14 mouse cellular contexts compared by ENCODE assay signal in the genomic region with DNA sequence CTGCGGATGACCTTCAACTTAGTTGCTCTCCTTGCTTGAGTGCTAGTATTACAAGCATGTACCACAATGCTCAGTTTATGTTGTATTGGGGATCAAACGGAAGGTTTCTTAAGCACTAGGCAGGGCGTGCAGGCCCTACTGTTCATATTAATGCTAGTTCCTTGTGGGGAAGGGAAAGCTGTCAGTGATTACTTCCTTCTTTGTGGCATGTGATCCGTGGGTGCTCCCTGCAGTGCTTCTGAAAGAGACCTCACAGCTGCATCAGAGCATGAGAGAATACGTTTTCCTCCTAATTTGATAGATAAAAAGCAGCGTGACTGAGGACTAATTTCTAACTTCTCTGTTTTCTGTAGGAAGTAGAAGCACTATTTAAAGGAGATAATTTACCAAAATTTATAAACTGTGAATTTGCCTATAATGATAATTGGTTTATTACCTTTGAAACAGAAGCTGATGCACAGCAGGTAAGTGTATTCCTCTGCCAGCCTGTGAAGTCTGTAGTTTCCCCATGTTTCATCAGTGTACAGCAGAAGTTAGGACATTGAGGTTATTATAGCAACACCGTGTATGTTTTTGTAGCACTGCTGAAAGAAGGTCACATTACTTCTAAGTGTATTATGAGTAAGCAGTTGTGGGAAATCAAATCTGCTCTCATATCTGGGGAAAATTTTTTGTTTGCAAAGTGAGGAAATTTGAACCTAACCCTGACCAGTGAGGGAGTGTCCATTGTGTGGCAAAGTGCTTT. TPM values are rescaled to one million over a fixed set of nuclear protein-coding genes. Genes with fewer than 3 reads are reported as not detected.
DNase-seq lines count a peak whose midpoint lies in the region; TF ChIP-seq lines count a peak whose summit lies in the region.
"Had no signal": no experiment of that assay in that cellular context is flagged by ENCODE, and none has a peak within 500 bp of the region (broad histone marks: within the 10 kb centered on the region; RNA-seq: fewer than 3 reads in every experiment).

No protein-coding gene starts in this region.

- WGBS in heart, adult 2 months: 60% methylated on average over 7 of the region's 7 CpGs
- 33% methylated on average over 7 of the region's 7 CpGs for WGBS in macrophage (ENCODE audit: missing documents)

- intact Hi-C loops in heart, adult 2 months (cut with DNase I): loop anchor here (5.0 kb wide), 1 partner anchor 152 kb away; the partner anchor contains the start of gene Gtpbp4
- intact Hi-C loops in heart, postnatal 10 days (cut with DNase I): no loop called here

- H3K27ac ChIP-seq in heart, adult 2 months: peak overlapping the region; percentile 2; the same call in 1 of the 2 replicates
- H3K27ac ChIP-seq in macrophage: peak overlapping the region; percentile 58
- H3K27ac ChIP-seq: hindbrain, postnatal 0 days; midbrain, embryonic 12.5 days had no signal

- H3K79me2 ChIP-seq in heart, adult 2 months (replicated peaks; ENCODE audit: control insufficient read depth, insufficient read depth, low read length): peaks cover 1% of the 10 kb centered on the region; the same call in 1 of the 2 replicates
- H3K79me2 ChIP-seq in macrophage (ENCODE audit: inconsistent target): peaks cover 59% of the 10 kb centered on the region; the same call in 1 of the 2 replicates

- TF ChIP-seq CTCF in heart, adult 2 months (IDR thresholded peaks at IDR 0.05): no peak

- H3K9ac ChIP-seq in heart, adult 2 months (ENCODE audit: low read depth, low read length): no peak overlapping the region
- H3K9ac ChIP-seq: liver, embryonic 15.5 days; midbrain, embryonic 12.5 days had no signal

- no peak for TF ChIP-seq POLR2A in heart, adult 2 months (IDR thresholded peaks at IDR 0.05; ENCODE audit: insufficient read depth, low read depth, low read length)

- H3K36me3 ChIP-seq in heart, adult 2 months (ENCODE audit: control insufficient read depth, insufficient read depth, low read length): peaks cover 26% of the 10 kb centered on the region
- H3K36me3 ChIP-seq in macrophage (ENCODE audit: inconsistent target): peaks cover 54% of the 10 kb centered on the region

- H3K4me1 ChIP-seq in heart, adult 2 months (ENCODE audit: control insufficient read depth, insufficient read depth, low read length): no peaks in the 10 kb centered on the region; the same call in 1 of the 2 replicates
- H3K4me1 ChIP-seq: liver, embryonic 15.5 days; midbrain, embryonic 12.5 days had no signal

- H3K27me3 ChIP-seq in heart, adult 2 months (ENCODE audit: control insufficient read depth, insufficient read depth, low read length): no peaks in the 10 kb centered on the region
- H3K27me3 ChIP-seq: liver, embryonic 15.5 days; midbrain, embryonic 12.5 days had no signal

- no peak for DNase-seq in heart, adult 2 months
- DNase-seq in heart, postnatal 10 days: no peak
- peak; percentile 31 for DNase-seq in 416B (ENCODE audit: low read depth)
- peak; percentile 14 for DNase-seq in Muller cell, postnatal 12 days (ENCODE audit: inconsistent ontology term)
- no peak for DNase-seq in spleen, postnatal 14 days (ENCODE audit: low spot score in 2 of 2)
- no peak for DNase-seq in ovary, postnatal 14 days (ENCODE audit: low spot score)
- DNase-seq in spleen, adult 12 weeks (ENCODE audit: low spot score): no peak
- DNase-seq: embryo, embryonic 11 days; kidney, postnatal 14 days; spleen, adult 18-20 months had no signal

- H3K4me3 ChIP-seq in heart, adult 2 months: no peak overlapping the region
- no peak overlapping the region for H3K4me3 ChIP-seq in macrophage (ENCODE audit: inconsistent target)
- H3K4me3 ChIP-seq: liver, embryonic 15.5 days; midbrain, embryonic 12.5 days had no signal

- TF ChIP-seq EP300 in heart, adult 2 months (IDR thresholded peaks at IDR 0.05; ENCODE audit: insufficient read depth, low read depth, low read length): no peak

RNA-seq across cellular contexts. Expression of gene Larp4b, which starts 56.0 kb away (rescaled TPM):
- total RNA-seq in heart, adult 2 months (2021): 10 to 100 TPM; 67.4 to 75.3 TPM
- polyA plus RNA-seq in heart, adult 2 months (2012; rRNA removed): 17.0 and 25.9 TPM in 2 replicates
- 10 to 100 TPM; 78.4 to 81.5 TPM for total RNA-seq in heart, postnatal 10 days (2021)
- 100 to 1,000 TPM in 25 of 26 experiments, 10 to 100 TPM in 1; 96.9 to 303 (median 117) TPM for total RNA-seq in macrophage (2018; cell fraction: chromatin; rRNA removed)
- total RNA-seq in macrophage (2018; cell fraction: cytosol; rRNA removed): 100 to 1,000 TPM in 2 of 26 experiments, 10 to 100 TPM in 24; 64.8 to 124 (median 75.6) TPM
- total RNA-seq in macrophage (2018; cell fraction: nucleus; rRNA removed): 100 to 1,000 TPM; 103 to 203 (median 134) TPM
- polyA plus RNA-seq in macrophage (2018): 33.1 to 56.5 TPM (median 41.2 TPM) in 3 replicates

Comparison
In these comparisons a context has a peak if more than half of its experiments do, and no peak if none do; other contexts are left out.
1. DNase-seq: peak in 416B (single experiment) and Muller cell, postnatal 12 days (single experiment); none in heart, adult 2 months (0 of 2), heart, postnatal 10 days (0 of 2), spleen, postnatal 14 days (0 of 2), ovary, postnatal 14 days (single experiment) and spleen, adult 12 weeks (single experiment).